Mouse (Mus musculus) small intestine, adult 2 months (tissue): Measurements from ENCODE around the gene Hmga1. TPM values are rescaled to one million over a fixed set of nuclear protein-coding genes. Genes with fewer than 3 reads are reported as not detected.

Experiments
- H3K27ac ChIP-seq: fragments of 200-500 bp; 2 replicates; pipeline ENCODE4 v1.5.1; 2012; ENCODE audit warnings: low read depth, low read length, control low read depth, inconsistent platforms; ENCODE audit not compliant: insufficient read depth
- H3K27me3 ChIP-seq: fragments of 200-500 bp; 2 replicates; pipeline ENCODE4 v1.6.1; 2012; ENCODE audit warnings: mild to moderate bottlenecking, moderate library complexity, low read length, inconsistent platforms; ENCODE audit not compliant: control insufficient read depth, insufficient read depth
- H3K36me3 ChIP-seq: fragments of 200-500 bp; 2 replicates; pipeline ENCODE4 v1.6.1; 2012; ENCODE audit warnings: mild to moderate bottlenecking, low read length, control low read depth, inconsistent platforms; ENCODE audit not compliant: control insufficient read depth, insufficient read depth
- H3K4me1 ChIP-seq: fragments of 200-500 bp; 2 replicates; pipeline ENCODE4 v1.6.1; 2012; ENCODE audit warnings: low read length, inconsistent platforms, mixed read lengths; ENCODE audit not compliant: control insufficient read depth, insufficient read depth, insufficient read length
- H3K4me3 ChIP-seq: fragments of 200-500 bp; 2 replicates; pipeline ENCODE4 v1.5.1; 2012; ENCODE audit warnings: low read depth, mild to moderate bottlenecking, control low read depth, inconsistent platforms, low read length, moderate library complexity
- CTCF ChIP-seq: fragments of 200-500 bp; IDR thresholded peaks from 2 replicates; pipeline ENCODE4 v1.5.1; 2012; ENCODE audit warnings: low read depth, mild to moderate bottlenecking, control low read depth, inconsistent platforms, low read length, moderate library complexity, mixed read lengths; ENCODE audit not compliant: insufficient replicate concordance, insufficient read length; ENCODE audit errors: extremely low read depth
- POLR2A ChIP-seq: fragments of 200-500 bp; IDR thresholded peaks from 2 replicates; pipeline ENCODE4 v1.6.1; 2012; ENCODE audit warnings: low read depth, mild to moderate bottlenecking, control low read depth, inconsistent platforms, low read length, moderate library complexity
- WGBS: fragments of 180-500 bp; shearing (Covaris S2); methylation state at CpG from one replicate; pipeline ENCODE4 v1.1.7; 2018; 5-methylcytosine and 5-hydroxymethylcytosine counted together
- polyA plus RNA-seq: library from polyadenylated mRNA; depleted of rRNA; stranded (reverse); fragments of >200 nt; gene quantifications from 2 replicates; pipeline ENCODE4 v1.2.3, GENCODE M21; 2012

The Hmga1 gene
- polyA plus RNA-seq, 1 experiment, result 91.0 TPM

- Histone ChIP-seq H3K27ac (no peak overlapping the region), H3K4me3 (no peak overlapping the region), H3K27me3 (no peaks in the 10 kb centered on the region), H3K36me3 (peaks cover 41% of the 10 kb centered on the region), H3K4me1 (no peaks in the 10 kb centered on the region; the same call in 1 of the 2 replicates)
- no peak for TF ChIP-seq POLR2A
- no peak for TF ChIP-seq CTCF
- 92% methylated on average over 8 of the region's 8 CpGs for WGBS
These were observed 23.5 kb downstream of the Hmga1 start for GRCm38 (mm10) chr17:27579816-27580215.

- Histone ChIP-seq H3K27ac (no peak overlapping the region), H3K36me3 (peaks cover 42% of the 10 kb centered on the region), H3K4me1 (no peaks in the 10 kb centered on the region; the same call in 1 of the 2 replicates), H3K27me3 (no peaks in the 10 kb centered on the region), H3K4me3 (no peak overlapping the region)
- WGBS, result 87% methylated on average over 20 of the region's 20 CpGs
- TF ChIP-seq POLR2A, result no peak
- no peak for TF ChIP-seq CTCF
These were observed 24.2 kb downstream of the Hmga1 start for GRCm38 (mm10) chr17:27580392-27581068.

GRCm38 (mm10) chr17:27583185-27583894 lies 27.0 kb downstream of the Hmga1 start:
- 84% methylated on average over 13 of the region's 13 CpGs for WGBS

GRCm38 (mm10) chr17:27586661-27587060 lies 30.4 kb downstream of the Hmga1 start:
- Histone ChIP-seq H3K27ac (no peak overlapping the region), H3K4me1 (peaks cover 5% of the 10 kb centered on the region), H3K4me3 (no peak overlapping the region), H3K27me3 (no peaks in the 10 kb centered on the region), H3K36me3 (peaks cover 17% of the 10 kb centered on the region)
- WGBS, result 77% methylated on average over 9 of the region's 9 CpGs
- TF ChIP-seq CTCF (no peak), POLR2A (no peak)

More at GRCm38 (mm10) chr17:27583185-27583894, 27.0 kb downstream of the Hmga1 start:
- Histone ChIP-seq H3K4me3 (no peak overlapping the region), H3K36me3 (peaks cover 37% of the 10 kb centered on the region), H3K4me1 (peaks cover 2% of the 10 kb centered on the region), H3K27ac (no peak overlapping the region), H3K27me3 (no peaks in the 10 kb centered on the region)
- no peak for TF ChIP-seq CTCF
- no peak for TF ChIP-seq POLR2A

GRCm38 (mm10) chr17:27587252-27587651 lies 31.0 kb downstream of the Hmga1 start:
- Histone ChIP-seq H3K27me3 (no peaks in the 10 kb centered on the region), H3K4me3 (no peak overlapping the region), H3K27ac (no peak overlapping the region), H3K4me1 (peaks cover 8% of the 10 kb centered on the region), H3K36me3 (peaks cover 13% of the 10 kb centered on the region; the same call in 1 of the 2 replicates)
- no peak for TF ChIP-seq CTCF
- no peak for TF ChIP-seq POLR2A
- WGBS, result 84% methylated on average over 12 of the region's 12 CpGs

GRCm38 (mm10) chr17:27588231-27588630 lies 31.9 kb downstream of the Hmga1 start:
- H3K27me3 ChIP-seq, result no peaks in the 10 kb centered on the region
- H3K4me3 ChIP-seq, result no peak overlapping the region
- peaks cover 9% of the 10 kb centered on the region; the same call in 1 of the 2 replicates for H3K36me3 ChIP-seq
- H3K27ac ChIP-seq, result no peak overlapping the region
- H3K4me1 ChIP-seq, result peaks cover 9% of the 10 kb centered on the region
- WGBS, result 75% methylated on average over 8 of the region's 8 CpGs
- no peak for TF ChIP-seq CTCF
- TF ChIP-seq POLR2A, result no peak

GRCm38 (mm10) chr17:27591826-27592564 lies 35.7 kb downstream of the Hmga1 start:
- Histone ChIP-seq H3K27me3 (no peaks in the 10 kb centered on the region), H3K4me1 (peaks cover 9% of the 10 kb centered on the region), H3K27ac (peak overlapping the region; percentile 71), H3K36me3 (peaks cover 23% of the 10 kb centered on the region), H3K4me3 (no peak overlapping the region; the same call in 1 of the 2 replicates)
- 62% methylated on average over 12 of the region's 12 CpGs for WGBS
- TF ChIP-seq CTCF, result peak; percentile 43; the same call in 1 of the 2 replicates
- no peak for TF ChIP-seq POLR2A
